Mouse (Mus musculus) urinary bladder, adult 18-20 months (tissue): ENCODE measurements around the gene U2af1l4.

Experiments
- DNase-seq, 2 experiments: peaks; one replicate each; pipeline ENCODE4 v3.0.0; 2022; ENCODE audit warnings: low spot score in 2 of 2, mixed read lengths in 2 of 2

Gene U2af1l4

GRCm38 (mm10) chr7:30586455-30587020 is 23.4 kb downstream of the U2af1l4 start:
- no peak for DNase-seq

GRCm38 (mm10) chr7:30587842-30588667 is 25.0 kb downstream of the U2af1l4 start:
- DNase-seq, result peak in 1 of 2 experiments; percentile 73

- DNase-seq, result peak; percentile 89 to 98
Observed at GRCm38 (mm10) chr7:30588676-30589434, 25.8 kb downstream of the U2af1l4 start, which contains the start of gene Kmt2b. Kmt2b (minus strand) TSS chr7:30588726.

- peak; percentile 73 to 85 for DNase-seq
Observed at GRCm38 (mm10) chr7:30589435-30590301, 26.6 kb downstream of the U2af1l4 start.

GRCm38 (mm10) chr7:30590927-30591604 is 28.0 kb downstream of the U2af1l4 start:
- DNase-seq, result no peak

GRCm38 (mm10) chr7:30591605-30591951 is 28.5 kb downstream of the U2af1l4 start:
- no peak for DNase-seq

- no peak for DNase-seq
Observed at GRCm38 (mm10) chr7:30592772-30593423, 29.8 kb downstream of the U2af1l4 start.

- no peak for DNase-seq
Observed at GRCm38 (mm10) chr7:30593579-30594509, 30.7 kb downstream of the U2af1l4 start.

GRCm38 (mm10) chr7:30594510-30595024 is 31.5 kb downstream of the U2af1l4 start:
- DNase-seq, result no peak

- DNase-seq, result no peak
Observed at GRCm38 (mm10) chr7:30596093-30596492, 33.0 kb downstream of the U2af1l4 start.

- no peak for DNase-seq
Observed at GRCm38 (mm10) chr7:30596811-30597210, 33.7 kb downstream of the U2af1l4 start.

GRCm38 (mm10) chr7:30598786-30599185 is 35.7 kb downstream of the U2af1l4 start, which contains the start of gene Zbtb32:
Zbtb32 (minus strand) TSS chr7:30598909.
- no peak for DNase-seq

GRCm38 (mm10) chr7:30599933-30600353 is 36.8 kb downstream of the U2af1l4 start:
- peak; percentile 75 to 85 for DNase-seq

GRCm38 (mm10) chr7:30600651-30601050 is 37.5 kb downstream of the U2af1l4 start:
- peak; percentile 61 to 86 for DNase-seq

- peak in 1 of 2 experiments; percentile 78 for DNase-seq
Observed at GRCm38 (mm10) chr7:30602583-30602982, 39.5 kb downstream of the U2af1l4 start.

GRCm38 (mm10) chr7:30604424-30604823 is 41.3 kb downstream of the U2af1l4 start:
- DNase-seq, result no peak

GRCm38 (mm10) chr7:30604944-30605343 is 41.8 kb downstream of the U2af1l4 start:
- no peak for DNase-seq

GRCm38 (mm10) chr7:30607706-30608309 is 44.7 kb downstream of the U2af1l4 start:
- DNase-seq, result no peak
